22 mouse cellular contexts compared by ENCODE assay signal in the genomic region with DNA sequence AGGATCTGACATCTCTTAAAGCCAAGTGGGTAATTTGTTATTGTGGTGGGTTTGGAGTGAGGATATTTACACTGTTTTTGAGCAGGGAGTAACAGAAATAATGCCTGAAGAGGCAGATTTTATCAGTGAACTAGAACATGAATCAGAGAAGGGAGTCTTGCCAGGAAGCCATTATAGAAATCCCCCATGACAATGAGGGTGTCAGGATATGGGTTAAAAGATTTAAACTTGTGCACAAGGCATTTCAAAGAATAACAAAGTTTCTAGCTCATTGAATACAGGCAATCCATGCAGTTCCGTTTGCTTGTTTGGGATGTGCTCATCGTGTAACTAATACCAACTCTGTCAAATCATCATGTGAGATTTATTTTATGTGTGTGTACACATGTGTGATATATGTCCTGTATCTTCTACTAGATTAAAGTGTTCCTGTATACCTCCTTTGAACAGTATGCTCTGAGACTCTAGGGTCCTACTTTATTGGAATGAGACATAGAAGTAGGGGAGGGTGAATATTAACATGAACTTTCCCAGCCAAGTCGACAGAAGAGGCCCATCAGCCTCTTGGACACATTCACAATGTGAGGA.
A peak's percentile ranks its signal among the peaks of the same experiment; 100 is the strongest.
DNase-seq lines count a peak whose midpoint lies in the region; ATAC-seq and TF ChIP-seq lines count a peak whose summit lies in the region.
"Had no signal": no experiment of that assay in that cellular context is flagged by ENCODE, and none has a peak within 500 bp of the region (broad histone marks: within the 10 kb centered on the region; RNA-seq: fewer than 3 reads in every experiment).

No protein-coding gene starts in this region.

- no peak overlapping the region for H3K4me3 ChIP-seq in embryonic facial prominence, embryonic 14.5 days (ENCODE audit: low read depth, low read length)
- H3K4me3 ChIP-seq in embryonic facial prominence, embryonic 10.5 days = no peak overlapping the region
- H3K4me3 ChIP-seq in kidney, embryonic 16.5 days (ENCODE audit: low read length) = no peak overlapping the region
- no peak overlapping the region for H3K4me3 ChIP-seq in kidney, adult 2 months (ENCODE audit: insufficient read depth, low read depth, low read length)
- H3K4me3 ChIP-seq: embryonic facial prominence, embryonic 13.5 days; gastrocnemius, adult 2 months; hindbrain, embryonic 12.5 days; hindbrain, embryonic 15.5 days had no signal

- H3K4me1 ChIP-seq in embryonic facial prominence, embryonic 14.5 days (ENCODE audit: control insufficient read depth, insufficient read depth, low read length) = 0 out of 2 replicates have a peak, but pooled peaks cover 6% of the 10 kb centered on the region
- H3K4me1 ChIP-seq in embryonic facial prominence, embryonic 10.5 days = peaks cover 17% of the 10 kb centered on the region
- peaks cover 13% of the 10 kb centered on the region; the same call in 1 of the 2 replicates for H3K4me1 ChIP-seq in kidney, embryonic 16.5 days (ENCODE audit: insufficient read depth, low read length)
- H3K4me1 ChIP-seq in kidney, adult 2 months (ENCODE audit: control insufficient read depth, insufficient read depth, low read length) = no peaks in the 10 kb centered on the region

- no peak overlapping the region for H3K27ac ChIP-seq in embryonic facial prominence, embryonic 14.5 days (replicated peaks; ENCODE audit: low read depth, low read length)
- no peak overlapping the region for H3K27ac ChIP-seq in embryonic facial prominence, embryonic 10.5 days (replicated peaks)
- H3K27ac ChIP-seq in kidney, embryonic 16.5 days (ENCODE audit: low read length) = no peak overlapping the region
- H3K27ac ChIP-seq in kidney, adult 2 months (ENCODE audit: insufficient read depth, low read depth, low read length) = no peak overlapping the region
- H3K27ac ChIP-seq: embryonic facial prominence, embryonic 13.5 days; gastrocnemius, adult 2 months; hindbrain, embryonic 12.5 days; hindbrain, embryonic 15.5 days had no signal

- no peaks in the 10 kb centered on the region for H3K9me3 ChIP-seq in embryonic facial prominence, embryonic 14.5 days (ENCODE audit: control insufficient read depth, low read length)
- no peaks in the 10 kb centered on the region for H3K9me3 ChIP-seq in embryonic facial prominence, embryonic 10.5 days
- no peaks in the 10 kb centered on the region for H3K9me3 ChIP-seq in kidney, embryonic 16.5 days (ENCODE audit: low read length)
- H3K9me3 ChIP-seq: embryonic facial prominence, embryonic 13.5 days; hindbrain, embryonic 12.5 days; hindbrain, embryonic 15.5 days had no signal

- H3K36me3 ChIP-seq in embryonic facial prominence, embryonic 14.5 days (ENCODE audit: control insufficient read depth, insufficient read depth, low read length) = no peaks in the 10 kb centered on the region
- no peaks in the 10 kb centered on the region for H3K36me3 ChIP-seq in embryonic facial prominence, embryonic 10.5 days (replicated peaks)
- no peaks in the 10 kb centered on the region for H3K36me3 ChIP-seq in kidney, embryonic 16.5 days (ENCODE audit: insufficient read depth, low read length)
- H3K36me3 ChIP-seq in kidney, adult 2 months (ENCODE audit: control insufficient read depth, insufficient read depth, low read length) = no peaks in the 10 kb centered on the region
- H3K36me3 ChIP-seq: embryonic facial prominence, embryonic 13.5 days; hindbrain, embryonic 12.5 days; hindbrain, embryonic 15.5 days had no signal

- TF ChIP-seq POLR2A in kidney, adult 2 months (IDR thresholded peaks at IDR 0.05; ENCODE audit: low read depth, low read length) = no peak

- POLR2A ChIA-PET in Patski (lab: Charles Lee) = interaction anchor here (0.6 kb wide), 1 partner anchor 564 kb away, joined by 4 read pairs; no protein-coding TSS in a partner anchor

- no peaks in the 10 kb centered on the region for H3K27me3 ChIP-seq in embryonic facial prominence, embryonic 14.5 days (replicated peaks; ENCODE audit: control insufficient read depth, insufficient read depth, low read length)
- no peaks in the 10 kb centered on the region for H3K27me3 ChIP-seq in embryonic facial prominence, embryonic 10.5 days (replicated peaks; ENCODE audit: low read depth, poor library complexity, severe bottlenecking)
- no peaks in the 10 kb centered on the region for H3K27me3 ChIP-seq in kidney, embryonic 16.5 days (ENCODE audit: insufficient read depth, low read length)
- H3K27me3 ChIP-seq in kidney, adult 2 months (replicated peaks; ENCODE audit: control insufficient read depth, insufficient read depth, low read length) = no peaks in the 10 kb centered on the region; the same call in 1 of the 2 replicates
- no peaks in the 10 kb centered on the region for H3K27me3 ChIP-seq in Patski
- H3K27me3 ChIP-seq: embryonic facial prominence, embryonic 13.5 days; hindbrain, embryonic 12.5 days; hindbrain, embryonic 15.5 days had no signal

- H3K9ac ChIP-seq in embryonic facial prominence, embryonic 14.5 days (ENCODE audit: low read depth, low read length) = no peak overlapping the region
- no peak overlapping the region for H3K9ac ChIP-seq in kidney, embryonic 16.5 days (replicated peaks; ENCODE audit: low read length)
- H3K9ac ChIP-seq: embryonic facial prominence, embryonic 13.5 days; forebrain, postnatal 0 days; hindbrain, embryonic 12.5 days; hindbrain, embryonic 15.5 days had no signal

- in situ Hi-C loops in Patski (cut with MboI; ENCODE audit: low pct_unique_long_range_greater_than_20kb) = no loop called here

- peak; percentile 18 for DNase-seq in embryonic facial prominence, embryonic 14.5 days (ENCODE audit: low spot score)
- no peak for DNase-seq in embryonic facial prominence, embryonic 10.5 days (ENCODE audit: low spot score)
- no peak for DNase-seq in kidney, adult 2 months
- DNase-seq in 3T3-L1 (ENCODE audit: low read depth, low spot score) = peak; percentile 27
- DNase-seq in Patski (ENCODE audit: low read depth, low spot score) = peak; percentile 90
- no peak for DNase-seq in thymus, postnatal 14 days
- DNase-seq: adrenal gland, postnatal 10 days; adrenal gland, postnatal 36 days; B cell, adult 2 months; cerebellum, adult 18-20 months; cerebellum, adult 9-10 months; cerebellum, postnatal 25 days; forebrain, postnatal 0 days; gastrocnemius, adult 2 months; gastrocnemius, postnatal 14 days; heart, adult 11 months had no signal

- ATAC-seq in embryonic facial prominence, embryonic 14.5 days (ENCODE audit: low read depth) = no peak
- peak; percentile 64; the same call in 1 of the 2 replicates for ATAC-seq in kidney, embryonic 16.5 days (ENCODE audit: low FRiP score, low TSS enrichment)
- peak; percentile 70 for ATAC-seq in Patski
- ATAC-seq: forebrain, embryonic 14.5 days; forebrain, postnatal 0 days had no signal

- WGBS in embryonic facial prominence, embryonic 14.5 days = 63% methylated on average over 3 of the region's 3 CpGs
- 78% methylated on average over 3 of the region's 3 CpGs for WGBS in embryonic facial prominence, embryonic 10.5 days
- 17% methylated on average over 3 of the region's 3 CpGs for WGBS in kidney, embryonic 16.5 days
- WGBS in kidney, adult 2 months = 33% methylated on average over 3 of the region's 3 CpGs

- no peak overlapping the region for H3K4me2 ChIP-seq in embryonic facial prominence, embryonic 14.5 days (ENCODE audit: low read depth, low read length)
- H3K4me2 ChIP-seq in kidney, embryonic 16.5 days (replicated peaks; ENCODE audit: low read depth, low read length) = no peak overlapping the region
- H3K4me2 ChIP-seq: embryonic facial prominence, embryonic 13.5 days; heart, embryonic 11.5 days; hindbrain, embryonic 12.5 days; hindbrain, embryonic 15.5 days had no signal

- CTCF ChIA-PET in Patski (lab: Charles Lee) = interaction anchor here (0.8 kb wide), 1 partner anchor 58 kb away, joined by 3 read pairs; no protein-coding TSS in a partner anchor

- no peak for TF ChIP-seq CTCF in kidney, adult 2 months (conservative IDR thresholded peaks at IDR 0.05; ENCODE audit: insufficient read depth, insufficient read length, low read depth, low read length)
- no peak for TF ChIP-seq CTCF in Patski (IDR thresholded peaks at IDR 0.05)

Comparison
In these comparisons a context has a peak if more than half of its experiments do, and no peak if none do; other contexts are left out.
1. DNase-seq: peak in embryonic facial prominence, embryonic 14.5 days (single experiment), 3T3-L1 (single experiment) and Patski (single experiment); none in embryonic facial prominence, embryonic 10.5 days (single experiment), kidney, adult 2 months (single experiment) and thymus, postnatal 14 days (single experiment).